ENCODE assay signal across 10 mouse cellular contexts in genomic region chr14:24205281-24205871, GRCm38 (mm10). TPM values are rescaled to one million over a fixed set of nuclear protein-coding genes. Genes with fewer than 3 reads are reported as not detected.
DNase-seq lines count a peak whose midpoint lies in the region; ATAC-seq and TF ChIP-seq lines count a peak whose summit lies in the region.
"Had no signal": no experiment of that assay in that cellular context is flagged by ENCODE, and none has a peak within 500 bp of the region (broad histone marks: within the 10 kb centered on the region; RNA-seq: fewer than 3 reads in every experiment).

No protein-coding gene starts in this region.

- no peak overlapping the region for H3K4me2 ChIP-seq in neural tube, embryonic 15.5 days
- H3K4me2 ChIP-seq: lung, embryonic 15.5 days had no signal

- TF ChIP-seq CTCF in embryonic fibroblast, embryonic 13.5 days (IDR thresholded peaks at IDR 0.05; ENCODE audit: borderline replicate concordance, insufficient read depth, low read length), result no peak
- no peak for TF ChIP-seq CTCF in lung, adult 2 months (IDR thresholded peaks at IDR 0.05; ENCODE audit: insufficient read depth, low read length)

- no peak overlapping the region for H3K9ac ChIP-seq in neural tube, embryonic 15.5 days (replicated peaks)
- H3K9ac ChIP-seq: lung, embryonic 15.5 days had no signal

- peak overlapping the region; percentile 72 for H3K27ac ChIP-seq in heart, embryonic 10.5 days
- peak overlapping the region; percentile 21; the same call in 1 of the 2 replicates for H3K27ac ChIP-seq in embryonic fibroblast, embryonic 13.5 days (ENCODE audit: insufficient read depth, low read length)
- peak overlapping the region; percentile 60 for H3K27ac ChIP-seq in neural tube, embryonic 15.5 days (replicated peaks)
- H3K27ac ChIP-seq: lung, embryonic 15.5 days had no signal

- no peaks in the 10 kb centered on the region for H3K36me3 ChIP-seq in heart, embryonic 10.5 days
- H3K36me3 ChIP-seq in neural tube, embryonic 15.5 days, result peaks cover under 1% of the 10 kb centered on the region
- H3K36me3 ChIP-seq: lung, embryonic 15.5 days had no signal

- no peak for TF ChIP-seq POLR2A in embryonic fibroblast, embryonic 13.5 days (IDR thresholded peaks at IDR 0.05; ENCODE audit: low read depth, low read length)
- no peak for TF ChIP-seq POLR2A in lung, adult 2 months (IDR thresholded peaks at IDR 0.05; ENCODE audit: borderline replicate concordance, extremely low read depth, low read depth, low read length)

- no peaks in the 10 kb centered on the region for H3K27me3 ChIP-seq in heart, embryonic 10.5 days (ENCODE audit: insufficient read depth, poor library complexity, severe bottlenecking)
- H3K27me3 ChIP-seq in neural tube, embryonic 15.5 days (replicated peaks), result no peaks in the 10 kb centered on the region
- H3K27me3 ChIP-seq: lung, embryonic 15.5 days had no signal

- WGBS in heart, embryonic 10.5 days, result 43% methylated on average over 6 of the region's 6 CpGs
- WGBS in neural tube, embryonic 15.5 days, result 9% methylated on average over 6 of the region's 6 CpGs
- WGBS in lung, adult 2 months, result 46% methylated on average over 6 of the region's 6 CpGs

- DNase-seq in heart, embryonic 10.5 days (ENCODE audit: low spot score), result no peak
- no peak for DNase-seq in heart, adult 8-10 months (ENCODE audit: low spot score)
- peak; percentile 72 to 73 for DNase-seq in layer of hippocampus, adult 8-10 months (ENCODE audit: low spot score in 2 of 2)
- no peak for DNase-seq in urinary bladder, postnatal 25 days (ENCODE audit: low spot score)
- DNase-seq in gastrocnemius, postnatal 10 days, result no peak
- DNase-seq in lung, adult 2 months, result no peak

- H3K4me1 ChIP-seq in heart, embryonic 10.5 days, result peaks cover 82% of the 10 kb centered on the region
- H3K4me1 ChIP-seq in embryonic fibroblast, embryonic 13.5 days (ENCODE audit: control insufficient read depth, insufficient read depth, low read length), result peaks cover 20% of the 10 kb centered on the region
- H3K4me1 ChIP-seq in neural tube, embryonic 15.5 days, result peaks cover 51% of the 10 kb centered on the region
- peaks cover 16% of the 10 kb centered on the region; the same call in 1 of the 2 replicates for H3K4me1 ChIP-seq in lung, adult 2 months (ENCODE audit: control insufficient read depth, insufficient read depth, low read length)

- H3K9me3 ChIP-seq in heart, embryonic 10.5 days, result no peaks in the 10 kb centered on the region
- H3K9me3 ChIP-seq in neural tube, embryonic 15.5 days (replicated peaks), result no peaks in the 10 kb centered on the region
- H3K9me3 ChIP-seq: lung, embryonic 15.5 days had no signal

- peak; percentile 22; the same call in 1 of the 2 replicates for ATAC-seq in neural tube, embryonic 15.5 days (ENCODE audit: low FRiP score)
- ATAC-seq: intestine, postnatal 0 days had no signal

- H3K4me3 ChIP-seq in heart, embryonic 10.5 days, result no peak overlapping the region
- H3K4me3 ChIP-seq in embryonic fibroblast, embryonic 13.5 days (ENCODE audit: insufficient read depth, low read length), result no peak overlapping the region
- no peak overlapping the region for H3K4me3 ChIP-seq in neural tube, embryonic 15.5 days (replicated peaks)
- no peak overlapping the region for H3K4me3 ChIP-seq in lung, adult 2 months (replicated peaks; ENCODE audit: extremely low read depth, low read depth, low read length)
- H3K4me3 ChIP-seq: lung, embryonic 15.5 days had no signal

RNA-seq across cellular contexts. Expression of gene Dlg5, which starts 40.3 kb away (rescaled TPM):
- 11.3 and 15.1 TPM in 2 replicates for polyA plus RNA-seq in heart, embryonic 10.5 days (2016; fragmentation: Nextera tagmentation; extraction: Ambion mirVana)
- 10 to 100 TPM in 2 of 4 experiments, 1 to 10 TPM in 2; 9.0 to 12.7 (median 9.8) TPM for total RNA-seq in heart, adult 8-10 months (2022)
- 60.8 and 79.5 TPM in 2 replicates for polyA plus RNA-seq in embryonic fibroblast, embryonic 13.5 days (2011; ENCODE audit: insufficient read length, low read depth, missing spikeins)
- 10 to 100 TPM; 52.5 to 67.9 (median 57.9) TPM for total RNA-seq in layer of hippocampus, adult 8-10 months (2022)
- polyA plus RNA-seq in neural tube, embryonic 15.5 days (2015; fragmentation: Nextera tagmentation; extraction: Ambion mirVana), result 17.5 and 19.9 TPM in 2 replicates
- total RNA-seq in gastrocnemius, postnatal 10 days (2021), result 10 to 100 TPM; 11.7 to 19.0 TPM
- 31.7 and 35.3 TPM in 2 replicates for polyA plus RNA-seq in lung, adult 2 months (2012; rRNA removed)

Comparison
In these comparisons a context has a peak if more than half of its experiments do, and no peak if none do; other contexts are left out.
1. DNase-seq: peak in layer of hippocampus, adult 8-10 months (2 of 2); none in heart, embryonic 10.5 days (single experiment), heart, adult 8-10 months (single experiment), urinary bladder, postnatal 25 days (single experiment), gastrocnemius, postnatal 10 days (single experiment) and lung, adult 2 months (single experiment).
2. H3K27ac ChIP-seq: peak in every context shown above with its lines; median percentile 72 in heart, embryonic 10.5 days; 60 in neural tube, embryonic 15.5 days; 21 in embryonic fibroblast, embryonic 13.5 days.